Mouse (Mus musculus): ENCODE data around the gene Mtmr10. TPM values are rescaled to one million over a fixed set of nuclear protein-coding genes. Genes with fewer than 3 reads are reported as not detected.

The Mtmr10 gene
- polyA plus RNA-seq, 1 experiment: 19.8 TPM

GRCm38 (mm10) chr7:64286566-64286965 is 887 bp upstream of the Mtmr10 start:
- no peak overlapping the region; the same call in 1 of the 2 replicates for H3K4me3 ChIP-seq (ENCODE audit: insufficient read depth, low read length)
- H3K4me1 ChIP-seq (ENCODE audit: control insufficient read depth, insufficient read depth, low read length): peaks cover 4% of the 10 kb centered on the region; the same call in 1 of the 2 replicates
- TF ChIP-seq CTCF (IDR thresholded peaks at IDR 0.05; ENCODE audit: borderline replicate concordance, insufficient read depth, low read length): no peak

GRCm38 (mm10) chr7:64289416-64289815 is 2.0 kb downstream of the Mtmr10 start:
- Histone ChIP-seq H3K4me1 (ENCODE audit: control insufficient read depth, insufficient read depth, low read length) (peaks cover 10% of the 10 kb centered on the region), H3K4me3 (ENCODE audit: insufficient read depth, low read length) (peak overlapping the region; percentile 11; the same call in 1 of the 2 replicates), H3K27ac (ENCODE audit: insufficient read depth, low read length) (no peak overlapping the region)
- no peak for TF ChIP-seq CTCF (IDR thresholded peaks at IDR 0.05; ENCODE audit: borderline replicate concordance, insufficient read depth, low read length)
- TF ChIP-seq POLR2A (IDR thresholded peaks at IDR 0.05; ENCODE audit: low read depth, low read length): no peak

More at GRCm38 (mm10) chr7:64286566-64286965, 887 bp upstream of the Mtmr10 start:
- no peak overlapping the region for H3K27ac ChIP-seq (ENCODE audit: insufficient read depth, low read length)

- no peak for TF ChIP-seq POLR2A (IDR thresholded peaks at IDR 0.05; ENCODE audit: low read depth, low read length)
- TF ChIP-seq CTCF (IDR thresholded peaks at IDR 0.05; ENCODE audit: borderline replicate concordance, insufficient read depth, low read length): no peak
- H3K4me1 ChIP-seq (ENCODE audit: control insufficient read depth, insufficient read depth, low read length): peaks cover 10% of the 10 kb centered on the region
- no peak overlapping the region for H3K27ac ChIP-seq (ENCODE audit: insufficient read depth, low read length)
- no peak overlapping the region for H3K4me3 ChIP-seq (ENCODE audit: insufficient read depth, low read length)
Observed at GRCm38 (mm10) chr7:64290431-64290830, 3.0 kb downstream of the Mtmr10 start.

- peaks cover 10% of the 10 kb centered on the region for H3K4me1 ChIP-seq (ENCODE audit: control insufficient read depth, insufficient read depth, low read length)
- TF ChIP-seq POLR2A (IDR thresholded peaks at IDR 0.05; ENCODE audit: low read depth, low read length) (no peak), CTCF (IDR thresholded peaks at IDR 0.05; ENCODE audit: borderline replicate concordance, insufficient read depth, low read length) (no peak)
- no peak overlapping the region for H3K27ac ChIP-seq (ENCODE audit: insufficient read depth, low read length)
- no peak overlapping the region for H3K4me3 ChIP-seq (ENCODE audit: insufficient read depth, low read length)
Observed at GRCm38 (mm10) chr7:64291722-64292121, 4.3 kb downstream of the Mtmr10 start.

GRCm38 (mm10) chr7:64296286-64297010 is 9.0 kb downstream of the Mtmr10 start:
- Histone ChIP-seq H3K4me3 (ENCODE audit: insufficient read depth, low read length) (no peak overlapping the region), H3K27ac (ENCODE audit: insufficient read depth, low read length) (no peak overlapping the region), H3K4me1 (ENCODE audit: control insufficient read depth, insufficient read depth, low read length) (peaks cover 6% of the 10 kb centered on the region)
- no peak for TF ChIP-seq CTCF (IDR thresholded peaks at IDR 0.05; ENCODE audit: borderline replicate concordance, insufficient read depth, low read length)
- no peak for TF ChIP-seq POLR2A (IDR thresholded peaks at IDR 0.05; ENCODE audit: low read depth, low read length)

GRCm38 (mm10) chr7:64310241-64310640 is 22.8 kb downstream of the Mtmr10 start:
- H3K4me1 ChIP-seq (ENCODE audit: control insufficient read depth, insufficient read depth, low read length): no peaks in the 10 kb centered on the region
- no peak overlapping the region for H3K4me3 ChIP-seq (ENCODE audit: insufficient read depth, low read length)
- TF ChIP-seq CTCF (IDR thresholded peaks at IDR 0.05; ENCODE audit: borderline replicate concordance, insufficient read depth, low read length) (no peak), POLR2A (IDR thresholded peaks at IDR 0.05; ENCODE audit: low read depth, low read length) (no peak)
- H3K27ac ChIP-seq (ENCODE audit: insufficient read depth, low read length): no peak overlapping the region

GRCm38 (mm10) chr7:64310756-64311155 is 23.3 kb downstream of the Mtmr10 start:
- Histone ChIP-seq H3K4me1 (ENCODE audit: control insufficient read depth, insufficient read depth, low read length) (no peaks in the 10 kb centered on the region), H3K4me3 (ENCODE audit: insufficient read depth, low read length) (no peak overlapping the region), H3K27ac (ENCODE audit: insufficient read depth, low read length) (no peak overlapping the region)
- TF ChIP-seq CTCF (IDR thresholded peaks at IDR 0.05; ENCODE audit: borderline replicate concordance, insufficient read depth, low read length) (no peak), POLR2A (IDR thresholded peaks at IDR 0.05; ENCODE audit: low read depth, low read length) (no peak)

GRCm38 (mm10) chr7:64312811-64313210 is 25.4 kb downstream of the Mtmr10 start:
- Histone ChIP-seq H3K4me1 (ENCODE audit: control insufficient read depth, insufficient read depth, low read length) (no peaks in the 10 kb centered on the region), H3K27ac (ENCODE audit: insufficient read depth, low read length) (no peak overlapping the region), H3K4me3 (ENCODE audit: insufficient read depth, low read length) (no peak overlapping the region)
- no peak for TF ChIP-seq POLR2A (IDR thresholded peaks at IDR 0.05; ENCODE audit: low read depth, low read length)
- TF ChIP-seq CTCF (IDR thresholded peaks at IDR 0.05; ENCODE audit: borderline replicate concordance, insufficient read depth, low read length): no peak

GRCm38 (mm10) chr7:64321125-64321524 is 33.7 kb downstream of the Mtmr10 start:
- no peak for TF ChIP-seq CTCF (IDR thresholded peaks at IDR 0.05; ENCODE audit: borderline replicate concordance, insufficient read depth, low read length)
- no peak overlapping the region for H3K27ac ChIP-seq (ENCODE audit: insufficient read depth, low read length)

GRCm38 (mm10) chr7:64321658-64322057 is 34.2 kb downstream of the Mtmr10 start:
- no peak overlapping the region for H3K27ac ChIP-seq (ENCODE audit: insufficient read depth, low read length)
- H3K4me1 ChIP-seq (ENCODE audit: control insufficient read depth, insufficient read depth, low read length): no peaks in the 10 kb centered on the region
- TF ChIP-seq POLR2A (IDR thresholded peaks at IDR 0.05; ENCODE audit: low read depth, low read length) (no peak), CTCF (IDR thresholded peaks at IDR 0.05; ENCODE audit: borderline replicate concordance, insufficient read depth, low read length) (no peak)
- H3K4me3 ChIP-seq (ENCODE audit: insufficient read depth, low read length): no peak overlapping the region

More at GRCm38 (mm10) chr7:64321125-64321524, 33.7 kb downstream of the Mtmr10 start:
- H3K4me3 ChIP-seq (ENCODE audit: insufficient read depth, low read length): no peak overlapping the region
- no peaks in the 10 kb centered on the region for H3K4me1 ChIP-seq (ENCODE audit: control insufficient read depth, insufficient read depth, low read length)
